Mouse (Mus musculus): ENCODE measurements at regions not wholly inside any gene's neighbourhood (a gene's known extent, or its start where the extent isn't known, plus 50 kb on each side); places are given as distances from the start of the nearest gene placed in this dataset.

GRCm38 (mm10) chr7:83256236-83256784, 328.4 kb upstream of the Tmc3 start:
- H3K4me3 ChIP-seq (ENCODE audit: insufficient read depth, low read length), result no peak overlapping the region
- no peak overlapping the region for H3K27ac ChIP-seq (ENCODE audit: insufficient read depth, low read depth, low read length)
- no peak for TF ChIP-seq POLR2A (IDR thresholded peaks at IDR 0.05; ENCODE audit: borderline replicate concordance, low read depth, low read length)
- no peak for TF ChIP-seq CTCF (IDR thresholded peaks at IDR 0.05; ENCODE audit: low read depth, low read length)
- no peaks in the 10 kb centered on the region for H3K4me1 ChIP-seq (ENCODE audit: control insufficient read depth, insufficient read depth, low read length)

DNA sequence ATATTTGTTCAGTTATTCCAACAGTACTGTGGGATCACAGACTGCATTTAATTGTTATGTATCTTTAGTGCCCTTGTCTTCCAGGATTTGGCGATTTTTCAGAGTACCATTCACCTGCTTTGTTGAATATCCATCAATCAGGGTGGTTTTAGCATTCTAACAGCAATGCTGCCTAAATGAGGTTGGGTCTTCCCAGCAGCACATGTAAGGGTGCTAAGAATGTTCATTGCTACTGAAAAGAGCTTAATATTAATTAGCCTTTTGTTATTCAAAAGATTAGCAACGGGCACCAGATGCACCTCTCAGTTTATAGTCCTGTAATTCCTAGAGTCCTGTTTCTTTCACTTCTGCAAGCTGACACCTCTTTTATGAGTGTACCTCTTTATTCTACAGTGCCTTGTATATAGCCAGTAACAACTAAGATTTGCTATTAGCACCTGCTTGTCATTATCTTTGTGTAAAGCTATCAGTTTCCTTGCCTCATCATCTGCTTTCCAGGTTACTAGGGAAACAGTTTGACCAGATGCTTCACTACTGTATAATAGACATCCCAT, 326.3 kb upstream of the Tmc3 start:
- H3K4me1 ChIP-seq (ENCODE audit: control insufficient read depth, insufficient read depth, low read length), result no peaks in the 10 kb centered on the region
- TF ChIP-seq CTCF (IDR thresholded peaks at IDR 0.05; ENCODE audit: low read depth, low read length) (no peak), POLR2A (IDR thresholded peaks at IDR 0.05; ENCODE audit: borderline replicate concordance, low read depth, low read length) (no peak)
- H3K4me3 ChIP-seq (ENCODE audit: insufficient read depth, low read length), result no peak overlapping the region
- no peak overlapping the region for H3K27ac ChIP-seq (ENCODE audit: insufficient read depth, low read depth, low read length)

DNA sequence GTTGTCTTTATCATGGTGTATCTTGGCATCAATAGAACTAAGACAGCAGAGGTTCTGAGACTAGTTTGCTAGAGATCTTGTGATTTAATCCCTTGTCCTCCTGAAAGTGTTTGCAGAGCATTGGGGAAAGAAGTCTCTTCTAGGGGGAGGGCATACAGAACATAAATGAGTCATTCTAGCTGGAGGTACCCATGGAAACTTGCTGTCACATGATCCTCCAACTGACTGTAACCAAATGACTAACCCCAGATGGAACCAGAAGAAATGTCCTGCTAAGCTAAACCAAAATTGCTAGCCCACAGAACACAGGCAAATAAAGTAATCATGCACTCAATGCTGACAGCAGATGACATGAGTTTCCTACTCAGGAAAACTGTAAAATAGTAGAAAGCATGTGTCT, 323.2 kb upstream of the Tmc3 start:
- Histone ChIP-seq H3K27ac (ENCODE audit: insufficient read depth, low read depth, low read length) (no peak overlapping the region), H3K4me3 (ENCODE audit: insufficient read depth, low read length) (no peak overlapping the region), H3K4me1 (ENCODE audit: control insufficient read depth, insufficient read depth, low read length) (no peaks in the 10 kb centered on the region)
- no peak for TF ChIP-seq POLR2A (IDR thresholded peaks at IDR 0.05; ENCODE audit: borderline replicate concordance, low read depth, low read length)

DNA sequence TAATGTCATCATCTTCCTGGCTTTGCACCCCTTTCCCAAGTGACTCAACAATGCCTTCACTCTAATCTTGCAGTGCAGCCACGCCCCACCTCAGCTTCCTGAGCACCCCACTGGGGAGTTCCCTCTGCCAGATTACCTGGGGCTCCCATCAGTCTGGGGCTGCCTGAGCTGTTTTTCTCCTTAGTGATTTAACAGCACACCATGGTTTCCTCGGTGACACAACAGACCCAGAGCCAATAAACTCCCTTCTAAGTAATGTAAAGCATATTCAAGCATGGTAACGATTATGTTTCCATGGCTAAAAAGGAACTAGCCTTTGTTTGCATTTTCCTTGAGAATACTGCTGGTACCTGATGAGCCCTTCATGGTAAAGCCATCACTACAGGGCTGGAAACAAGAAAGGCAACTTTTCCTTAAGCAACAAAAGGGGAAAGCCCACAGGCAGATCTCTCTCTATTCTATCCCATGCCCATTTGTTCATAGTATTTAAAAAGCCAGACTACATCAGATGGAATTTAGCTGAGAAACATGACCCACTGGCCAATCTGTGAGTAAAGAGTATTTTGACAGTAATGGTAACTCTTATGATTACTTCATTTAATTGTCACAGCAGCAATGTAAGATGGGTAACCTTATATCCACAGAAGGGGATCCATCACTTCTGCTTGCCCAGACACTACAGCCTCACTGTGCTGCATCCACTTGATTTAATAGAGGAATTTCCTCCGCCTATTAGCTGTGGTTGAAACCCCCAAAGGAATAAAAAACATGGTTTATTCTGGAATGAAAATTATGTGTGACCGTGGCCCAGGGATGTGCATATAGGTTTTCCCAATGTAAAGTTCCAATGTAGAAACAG, 294.6 kb upstream of the Tmc3 start:
- TF ChIP-seq POLR2A (IDR thresholded peaks at IDR 0.05; ENCODE audit: borderline replicate concordance, low read depth, low read length), result no peak
- no peak for TF ChIP-seq CTCF (IDR thresholded peaks at IDR 0.05; ENCODE audit: low read depth, low read length)
- no peaks in the 10 kb centered on the region for H3K4me1 ChIP-seq (ENCODE audit: control insufficient read depth, insufficient read depth, low read length)
- H3K27ac ChIP-seq (ENCODE audit: insufficient read depth, low read depth, low read length), result no peak overlapping the region
- no peak overlapping the region for H3K4me3 ChIP-seq (ENCODE audit: insufficient read depth, low read length)

DNA sequence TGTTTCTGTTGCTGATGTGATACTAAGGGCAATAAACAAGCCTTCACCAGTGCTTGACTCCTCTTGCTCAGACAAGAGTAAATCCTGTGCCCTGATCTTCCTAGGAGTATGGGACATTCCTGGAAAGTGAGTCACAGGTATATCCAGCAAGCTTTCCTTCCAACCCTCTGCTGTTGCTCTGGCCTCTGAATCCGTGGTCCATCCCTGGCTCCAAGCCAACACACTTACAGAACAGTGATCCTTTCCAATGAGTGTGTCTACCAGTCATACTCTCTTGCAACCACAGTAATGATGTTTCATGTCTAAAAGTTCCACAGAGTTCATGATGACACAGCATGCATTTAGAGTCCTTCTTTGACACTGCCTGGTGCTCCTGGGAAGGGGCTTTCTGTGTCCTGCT, 277.6 kb upstream of the Tmc3 start:
- TF ChIP-seq CTCF (IDR thresholded peaks at IDR 0.05; ENCODE audit: low read depth, low read length) (no peak), POLR2A (IDR thresholded peaks at IDR 0.05; ENCODE audit: borderline replicate concordance, low read depth, low read length) (no peak)
- Histone ChIP-seq H3K27ac (ENCODE audit: insufficient read depth, low read depth, low read length) (no peak overlapping the region), H3K4me3 (ENCODE audit: insufficient read depth, low read length) (no peak overlapping the region), H3K4me1 (ENCODE audit: control insufficient read depth, insufficient read depth, low read length) (no peaks in the 10 kb centered on the region)

- no peak overlapping the region for H3K4me3 ChIP-seq (ENCODE audit: insufficient read depth, low read length)
- H3K27ac ChIP-seq (ENCODE audit: insufficient read depth, low read depth, low read length), result no peak overlapping the region
- H3K4me1 ChIP-seq (ENCODE audit: control insufficient read depth, insufficient read depth, low read length), result no peaks in the 10 kb centered on the region
- TF ChIP-seq POLR2A (IDR thresholded peaks at IDR 0.05; ENCODE audit: borderline replicate concordance, low read depth, low read length) (no peak), CTCF (IDR thresholded peaks at IDR 0.05; ENCODE audit: low read depth, low read length) (no peak)
These were observed 272.6 kb upstream of the Tmc3 start for GRCm38 (mm10) chr7:83312172-83312571.

DNA sequence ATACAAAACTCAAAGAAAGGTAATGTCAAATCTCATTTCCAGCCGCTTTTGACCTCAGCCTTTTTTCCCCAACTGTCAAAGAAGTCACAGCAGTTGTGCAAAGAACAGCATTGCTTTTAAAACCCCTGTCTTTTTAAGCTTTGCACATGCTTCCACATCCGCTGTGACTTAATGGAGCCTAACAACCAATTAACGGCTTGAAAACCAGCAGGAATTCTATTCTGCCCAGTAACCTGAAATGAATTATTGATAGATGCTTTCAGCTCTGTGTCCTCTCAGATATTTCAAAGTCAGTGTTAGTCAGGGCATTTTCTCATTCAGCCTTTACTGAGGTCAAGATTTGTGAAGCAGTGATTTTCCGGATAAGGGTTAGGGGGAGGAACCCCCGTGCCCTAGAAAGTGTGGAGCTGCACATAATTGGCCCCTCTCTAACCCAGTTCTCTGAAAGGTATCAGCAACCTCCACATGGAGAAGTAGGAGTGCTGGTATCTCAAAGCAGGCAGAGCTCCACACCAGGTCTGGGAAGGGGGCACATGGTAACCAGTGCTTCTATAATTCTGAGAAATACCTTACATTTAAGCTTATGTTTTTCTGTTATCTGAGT, 254.8 kb upstream of the Tmc3 start:
- H3K27ac ChIP-seq (ENCODE audit: insufficient read depth, low read depth, low read length), result no peak overlapping the region
- no peak for TF ChIP-seq POLR2A (IDR thresholded peaks at IDR 0.05; ENCODE audit: borderline replicate concordance, low read depth, low read length)
- no peak for TF ChIP-seq CTCF (IDR thresholded peaks at IDR 0.05; ENCODE audit: low read depth, low read length)
- H3K4me3 ChIP-seq (ENCODE audit: insufficient read depth, low read length), result no peak overlapping the region
- H3K4me1 ChIP-seq (ENCODE audit: control insufficient read depth, insufficient read depth, low read length), result no peaks in the 10 kb centered on the region

GRCm38 (mm10) chr7:83347103-83347754, 237.5 kb upstream of the Tmc3 start:
- H3K27ac ChIP-seq (ENCODE audit: insufficient read depth, low read depth, low read length), result no peak overlapping the region
- no peak overlapping the region for H3K4me3 ChIP-seq (ENCODE audit: insufficient read depth, low read length)
- H3K4me1 ChIP-seq (ENCODE audit: control insufficient read depth, insufficient read depth, low read length), result no peaks in the 10 kb centered on the region
- TF ChIP-seq CTCF (IDR thresholded peaks at IDR 0.05; ENCODE audit: low read depth, low read length) (no peak), POLR2A (IDR thresholded peaks at IDR 0.05; ENCODE audit: borderline replicate concordance, low read depth, low read length) (no peak)

- TF ChIP-seq CTCF (IDR thresholded peaks at IDR 0.05; ENCODE audit: low read depth, low read length) (no peak), POLR2A (IDR thresholded peaks at IDR 0.05; ENCODE audit: borderline replicate concordance, low read depth, low read length) (no peak)
- Histone ChIP-seq H3K27ac (ENCODE audit: insufficient read depth, low read depth, low read length) (no peak overlapping the region), H3K4me1 (ENCODE audit: control insufficient read depth, insufficient read depth, low read length) (no peaks in the 10 kb centered on the region), H3K4me3 (ENCODE audit: insufficient read depth, low read length) (no peak overlapping the region)
These were observed 215.5 kb upstream of the Tmc3 start for GRCm38 (mm10) chr7:83369191-83369590.

All from bone marrow macrophage, adult 2 months (primary cell).